Mouse (Mus musculus) MEL (cell line): ENCODE data around the gene Rhoq.

Experiments
- BHLHE40 ChIP-seq: IDR thresholded peaks from 2 replicates; pipeline ENCODE4 v1.6.1; 2012; ENCODE audit warnings: low read depth, mild to moderate bottlenecking, inconsistent platforms, low read length, improper control_type of control experiment, borderline replicate concordance
- CTCF ChIP-seq, 3 experiments: IDR thresholded peaks in 2 of 3; conservative IDR thresholded peaks in 1 of 3; 2 replicates each; pipeline ENCODE4 v1.5.1; 2011 to 2012; ENCODE audit warnings: low read length in 3 of 3, low read depth in 2 of 3, mild to moderate bottlenecking in 2 of 3, improper control_type of control experiment in 1 of 3, inconsistent platforms in 1 of 3, mixed read lengths in 1 of 3, moderate library complexity in 1 of 3; ENCODE audit not compliant: control insufficient read depth in 1 of 3, insufficient read depth in 1 of 3, poor library complexity in 1 of 3, severe bottlenecking in 1 of 3
- GATA1 ChIP-seq: IDR thresholded peaks from 2 replicates; pipeline ENCODE4 v1.6.1; 2011; ENCODE audit warnings: low read depth, low read length, improper control_type of control experiment
- SMC3 ChIP-seq: IDR thresholded peaks from 2 replicates; pipeline ENCODE4 v1.6.1; 2011; ENCODE audit warnings: low read depth, low read length, improper control_type of control experiment
- TAL1 ChIP-seq: IDR thresholded peaks from 2 replicates; pipeline ENCODE4 v1.6.1; 2012; ENCODE audit warnings: mild to moderate bottlenecking, inconsistent platforms, low read length, moderate library complexity, mixed read lengths

DNA sequence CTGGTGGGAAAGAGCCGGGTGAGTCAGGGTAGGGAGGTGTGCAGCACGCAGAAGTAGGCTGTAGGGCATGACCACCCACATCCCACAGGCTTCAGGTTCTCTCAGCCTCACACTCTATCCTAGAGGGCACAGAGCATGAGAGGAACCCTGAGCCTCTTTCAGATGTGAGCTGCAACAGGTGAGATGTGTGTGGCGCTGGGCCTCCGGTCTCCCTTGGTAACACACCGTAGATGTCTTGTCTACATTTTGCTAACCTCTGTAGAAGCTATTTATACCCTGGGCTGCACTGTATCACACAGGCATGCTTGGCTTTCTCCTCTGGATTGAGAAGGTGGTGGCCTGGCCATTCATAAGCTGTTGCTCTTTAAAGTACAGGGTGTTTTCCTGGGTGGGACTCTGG, 5.7 kb downstream of the Rhoq start:
- TF ChIP-seq TAL1 (no peak), BHLHE40 (no peak), SMC3 (no peak), CTCF (IDR thresholded peaks at IDR 0.05 in 2 of 3, conservative IDR thresholded peaks at IDR 0.05 in 1 of 3; ENCODE audit: control insufficient read depth in 1 of 3, insufficient read depth in 1 of 3, low read depth in 2 of 3, low read length in 3 of 3, poor library complexity in 1 of 3, severe bottlenecking in 1 of 3) (no peak), GATA1 (no peak)
